Mouse (Mus musculus) forebrain, embryonic 16.5 days (tissue): ENCODE results near the gene Aifm3. TPM values are rescaled to one million over a fixed set of nuclear protein-coding genes. Genes with fewer than 3 reads are reported as not detected.
"Not testable (repeated sequence)": the region's sequence is repeated elsewhere in the genome, so short reads cannot be mapped to it uniquely, and the experiment has no call there.

Experiments
- ATAC-seq: fragments of 200-750 bp; cut with Nextera tagmentation; 2 replicates; pipeline ENCODE4 v1.8.0; 2017; ENCODE audit warnings: mild to moderate bottlenecking, moderate library complexity
- H3K27ac ChIP-seq: fragments of 300-500 bp; sonication (generic); 2 replicates; pipeline ENCODE4 v1.5.1; 2014; ENCODE audit warnings: low read length, control low read depth
- H3K27me3 ChIP-seq: fragments of 300-500 bp; sonication (generic); replicated peaks from 2 replicates; pipeline ENCODE4 v1.6.1; 2014; ENCODE audit warnings: low read length; ENCODE audit not compliant: control insufficient read depth, insufficient read depth
- H3K36me3 ChIP-seq: fragments of 300-500 bp; sonication (generic); 2 replicates; pipeline ENCODE4 v1.6.1; 2014; ENCODE audit not compliant: control insufficient read depth, insufficient read depth
- H3K4me1 ChIP-seq: fragments of 300-500 bp; sonication (generic); replicated peaks from 2 replicates; pipeline ENCODE4 v1.6.1; 2014; ENCODE audit warnings: low read length; ENCODE audit not compliant: control insufficient read depth, insufficient read depth
- H3K4me2 ChIP-seq: fragments of 300-500 bp; sonication (generic); 2 replicates; pipeline ENCODE4 v1.6.1; 2014; ENCODE audit warnings: mild to moderate bottlenecking, low read length, control low read depth
- H3K4me3 ChIP-seq: fragments of 300-500 bp; sonication (generic); replicated peaks from 2 replicates; pipeline ENCODE4 v1.5.1; 2014; ENCODE audit warnings: mild to moderate bottlenecking, low read length, control low read depth
- H3K9ac ChIP-seq: fragments of 300-500 bp; sonication (generic); replicated peaks from 2 replicates; pipeline ENCODE4 v1.6.1; 2014; ENCODE audit warnings: low read depth, low read length, control low read depth
- H3K9me3 ChIP-seq: fragments of 300-500 bp; sonication (generic); 2 replicates; pipeline ENCODE4 v1.6.1; 2016; ENCODE audit warnings: low read length; ENCODE audit not compliant: control insufficient read depth
- WGBS: fragments of 180-500 bp; shearing (Covaris S2); extraction: QIAGEN DNeasy Blood & Tissue Kit; methylation state at CpG from one replicate; pipeline ENCODE4 v1.1.7; 2014; 5-methylcytosine and 5-hydroxymethylcytosine counted together
- polyA plus RNA-seq: library from polyadenylated mRNA; unstranded; fragments of >200 nt; fragmentation: Nextera tagmentation; extraction: Ambion mirVana; gene quantifications from 2 replicates; pipeline ENCODE4 v1.2.1, GENCODE M21; 2015

The Aifm3 gene
- polyA plus RNA-seq, 1 experiment from 2014 or later: 12.6 TPM

GRCm38 (mm10) chr16:17496499-17497305 lies 7.3 kb downstream of the Aifm3 start:
- Histone ChIP-seq H3K9ac (no peak overlapping the region; the same call in 1 of the 2 replicates), H3K4me2 (no peak overlapping the region; the same call in 1 of the 2 replicates), H3K9me3 (no peaks in the 10 kb centered on the region), H3K4me1 (peaks cover 15% of the 10 kb centered on the region), H3K27me3 (no peaks in the 10 kb centered on the region), H3K4me3 (no peak overlapping the region), H3K36me3 (no peaks in the 10 kb centered on the region), H3K27ac (peak overlapping the region; percentile 62)
- ATAC-seq: peak; percentile 62
- WGBS: 52% methylated on average over 2 of the region's 2 CpGs

GRCm38 (mm10) chr16:17499249-17499883 lies 10.0 kb downstream of the Aifm3 start:
- H3K4me1 ChIP-seq: peaks cover 15% of the 10 kb centered on the region
- no peak overlapping the region for H3K27ac ChIP-seq
- ATAC-seq: peak; percentile 77
- H3K4me3 ChIP-seq: no peak overlapping the region
- no peaks in the 10 kb centered on the region for H3K27me3 ChIP-seq
- H3K36me3 ChIP-seq: no peaks in the 10 kb centered on the region
- H3K9me3 ChIP-seq: no peaks in the 10 kb centered on the region
- H3K4me2 ChIP-seq: no peak overlapping the region
- H3K9ac ChIP-seq: no peak overlapping the region
- 18% methylated on average over 10 of the region's 10 CpGs for whole genome bisulfite sequencing

GRCm38 (mm10) chr16:17502681-17503080 lies 13.3 kb downstream of the Aifm3 start:
- H3K27me3 ChIP-seq: no peaks in the 10 kb centered on the region; the same call in 1 of the 2 replicates
- 89% methylated on average over 4 of the region's 4 CpGs for WGBS
- no peaks in the 10 kb centered on the region for H3K9me3 ChIP-seq
- no peak overlapping the region for H3K4me3 ChIP-seq
- H3K4me2 ChIP-seq: no peak overlapping the region
- ATAC-seq: no peak
- peaks cover 5% of the 10 kb centered on the region for H3K4me1 ChIP-seq
- H3K36me3 ChIP-seq: no peaks in the 10 kb centered on the region
- no peak overlapping the region for H3K27ac ChIP-seq
- H3K9ac ChIP-seq: no peak overlapping the region

GRCm38 (mm10) chr16:17507018-17507552 lies 17.7 kb downstream of the Aifm3 start:
- no peak overlapping the region for H3K4me3 ChIP-seq
- no peaks in the 10 kb centered on the region for H3K36me3 ChIP-seq
- no peaks in the 10 kb centered on the region for H3K9me3 ChIP-seq
- no peak overlapping the region for H3K9ac ChIP-seq
- H3K27ac ChIP-seq: no peak overlapping the region
- 78% methylated on average over 5 of the region's 5 CpGs for WGBS
- ATAC-seq: no peak
- no peaks in the 10 kb centered on the region; the same call in 1 of the 2 replicates for H3K27me3 ChIP-seq
- no peak overlapping the region for H3K4me2 ChIP-seq
- H3K4me1 ChIP-seq: peaks cover 16% of the 10 kb centered on the region

GRCm38 (mm10) chr16:17508031-17508430 lies 18.6 kb downstream of the Aifm3 start:
- H3K27ac ChIP-seq: peak overlapping the region; percentile 85
- 29% methylated on average over 3 of the region's 3 CpGs for WGBS
- H3K4me1 ChIP-seq: peaks cover 16% of the 10 kb centered on the region
- not testable (repeated sequence) for H3K36me3 ChIP-seq, H3K9me3 ChIP-seq, H3K27me3 ChIP-seq, ATAC-seq
- peak overlapping the region; percentile 79 for H3K4me2 ChIP-seq
- peak overlapping the region; percentile 88 for H3K4me3 ChIP-seq
- H3K9ac ChIP-seq: peak overlapping the region; percentile 90

GRCm38 (mm10) chr16:17508546-17509239 lies 19.3 kb downstream of the Aifm3 start, which contains the start of gene Lztr1:
Gene Lztr1, plus strand, starts transcription at chr16:17508688.
- Histone ChIP-seq H3K4me3 (peak within 1 kb of the TSS; percentile 88), H3K9ac (peak within 1 kb of the TSS; percentile 90), H3K36me3 (no peaks in the 10 kb centered on the region), H3K27me3 (no peaks in the 10 kb centered on the region; the same call in 1 of the 2 replicates), H3K27ac (peak within 1 kb of the TSS; percentile 85), H3K4me2 (peak within 1 kb of the TSS; percentile 81), H3K4me1 (peaks cover 16% of the 10 kb centered on the region), H3K9me3 (no peaks in the 10 kb centered on the region)
- peak; percentile 98 for ATAC-seq
- under 1% methylated on average over 50 of the region's 50 CpGs for WGBS

- Histone ChIP-seq H3K27me3 (no peaks in the 10 kb centered on the region; the same call in 1 of the 2 replicates), H3K4me1 (peaks cover 16% of the 10 kb centered on the region), H3K36me3 (no peaks in the 10 kb centered on the region), H3K4me2 (peak overlapping the region; percentile 81), H3K4me3 (peak overlapping the region; percentile 88), H3K27ac (peak overlapping the region; percentile 85), H3K9ac (peak overlapping the region; percentile 90), H3K9me3 (no peaks in the 10 kb centered on the region)
- no peak for ATAC-seq
- WGBS: 11% methylated on average over 9 of the region's 9 CpGs
Measured at GRCm38 (mm10) chr16:17509240-17509597, 19.8 kb downstream of the Aifm3 start.

- no peak overlapping the region for H3K9ac ChIP-seq
- no peaks in the 10 kb centered on the region for H3K36me3 ChIP-seq
- no peaks in the 10 kb centered on the region for H3K9me3 ChIP-seq
- 100% methylated on average over 2 of the region's 2 CpGs for WGBS
- no peak for ATAC-seq
- H3K4me3 ChIP-seq: no peak overlapping the region
- H3K4me1 ChIP-seq: peaks cover 16% of the 10 kb centered on the region
- no peak overlapping the region for H3K27ac ChIP-seq
- peak overlapping the region; percentile 81 for H3K4me2 ChIP-seq
- no peaks in the 10 kb centered on the region; the same call in 1 of the 2 replicates for H3K27me3 ChIP-seq
Measured at GRCm38 (mm10) chr16:17510143-17510542, 20.7 kb downstream of the Aifm3 start.

- H3K27me3 ChIP-seq: no peaks in the 10 kb centered on the region; the same call in 1 of the 2 replicates
- no peak overlapping the region for H3K27ac ChIP-seq
- H3K4me2 ChIP-seq: no peak overlapping the region
- peaks cover 16% of the 10 kb centered on the region for H3K4me1 ChIP-seq
- no peak overlapping the region for H3K4me3 ChIP-seq
- H3K9ac ChIP-seq: no peak overlapping the region
- H3K9me3 ChIP-seq: no peaks in the 10 kb centered on the region
- no peak for ATAC-seq
- H3K36me3 ChIP-seq: no peaks in the 10 kb centered on the region
- WGBS: 89% methylated on average over 2 of the region's 2 CpGs
Measured at GRCm38 (mm10) chr16:17510686-17511085, 21.3 kb downstream of the Aifm3 start.
